Comparison of ENCODE assay signal across 28 mouse cellular contexts in the genomic region with DNA sequence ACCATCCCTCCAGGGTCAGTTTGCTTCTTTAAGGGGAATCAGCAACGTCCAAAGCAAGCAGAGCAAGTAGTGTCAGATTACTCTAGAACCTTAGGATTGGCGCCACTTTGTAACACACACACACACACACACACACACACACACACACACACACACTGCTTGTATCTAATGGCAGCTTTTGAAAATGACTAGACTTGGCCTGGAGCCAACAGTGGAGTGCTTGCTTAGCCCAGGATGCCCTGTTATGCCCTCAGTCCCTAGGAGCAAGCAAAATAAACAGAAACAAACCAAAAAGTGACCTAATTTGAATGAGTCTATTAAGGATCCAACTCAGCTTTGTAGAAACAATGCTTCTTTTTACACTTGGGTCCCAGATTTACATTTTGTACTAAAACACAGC. TPM values are rescaled to one million over a fixed set of nuclear protein-coding genes. Genes with fewer than 3 reads are reported as not detected.
A peak's percentile ranks its signal among the peaks of the same experiment; 100 is the strongest.
DNase-seq lines count a peak whose midpoint lies in the region; ATAC-seq and TF ChIP-seq lines count a peak whose summit lies in the region.
"Had no signal": no experiment of that assay in that cellular context is flagged by ENCODE, and none has a peak within 500 bp of the region (broad histone marks: within the 10 kb centered on the region; RNA-seq: fewer than 3 reads in every experiment).

No protein-coding gene starts in this region.

- H3K36me3 ChIP-seq in limb, embryonic 14.5 days (ENCODE audit: control insufficient read depth, insufficient read depth, low read length), result no peaks in the 10 kb centered on the region
- H3K36me3 ChIP-seq in limb, embryonic 10.5 days, result no peaks in the 10 kb centered on the region
- no peaks in the 10 kb centered on the region for H3K36me3 ChIP-seq in lung, postnatal 0 days (ENCODE audit: insufficient read depth, low read length)
- H3K36me3 ChIP-seq: embryonic facial prominence, embryonic 15.5 days; G1E; heart, embryonic 12.5 days; liver, embryonic 12.5 days; neural tube, embryonic 13.5 days had no signal

- no peak overlapping the region for H3K4me2 ChIP-seq in limb, embryonic 14.5 days (replicated peaks; ENCODE audit: low read depth, low read length, severe bottlenecking)
- no peak overlapping the region for H3K4me2 ChIP-seq in lung, postnatal 0 days (replicated peaks; ENCODE audit: low read depth, low read length)
- H3K4me2 ChIP-seq: embryonic facial prominence, embryonic 15.5 days; heart, embryonic 12.5 days; liver, embryonic 12.5 days; neural tube, embryonic 13.5 days had no signal

- no peaks in the 10 kb centered on the region for H3K4me1 ChIP-seq in limb, embryonic 14.5 days (ENCODE audit: control insufficient read depth, insufficient read depth, low read length)
- H3K4me1 ChIP-seq in limb, embryonic 10.5 days, result no peaks in the 10 kb centered on the region
- no peaks in the 10 kb centered on the region for H3K4me1 ChIP-seq in lung, postnatal 0 days (ENCODE audit: insufficient read depth, low read depth, low read length)
- H3K4me1 ChIP-seq: embryonic facial prominence, embryonic 15.5 days; heart, embryonic 12.5 days; liver, embryonic 12.5 days; neural tube, embryonic 13.5 days had no signal

- no peak overlapping the region for H3K4me3 ChIP-seq in limb, embryonic 14.5 days (replicated peaks; ENCODE audit: low read length)
- no peak overlapping the region for H3K4me3 ChIP-seq in limb, embryonic 10.5 days
- H3K4me3 ChIP-seq in lung, postnatal 0 days (ENCODE audit: low read depth, low read length), result no peak overlapping the region
- H3K4me3 ChIP-seq: embryonic facial prominence, embryonic 15.5 days; heart, embryonic 12.5 days; liver, embryonic 12.5 days; neural tube, embryonic 13.5 days had no signal

- DNase-seq in limb, embryonic 14.5 days (ENCODE audit: low spot score), result peak; percentile 20
- DNase-seq in limb, embryonic 10.5 days (ENCODE audit: low spot score), result no peak
- peak; percentile 56 for DNase-seq in 416B (ENCODE audit: low read depth)
- DNase-seq in brain, embryonic 14.5 days (ENCODE audit: low read depth), result peak; percentile 62
- peak; percentile 68 for DNase-seq in lung, postnatal 0 days (ENCODE audit: low spot score)
- no peak for DNase-seq in layer of hippocampus, adult 9-10 months (ENCODE audit: low spot score)
- no peak for DNase-seq in spleen, adult 18-20 months
- DNase-seq: adrenal gland, adult 8-10 months; cerebellum, adult 18-20 months; kidney, adult 18-20 months; right cerebral cortex, postnatal 4 days; thymus, postnatal 4 days had no signal

- TF ChIP-seq EP300 in lung, postnatal 0 days (IDR thresholded peaks at IDR 0.05), result no peak

- TF ChIP-seq CTCF in brain, embryonic 14.5 days (IDR thresholded peaks at IDR 0.05; ENCODE audit: borderline replicate concordance, extremely low read depth, insufficient read depth, insufficient read length), result no peak
- TF ChIP-seq CTCF in lung, postnatal 0 days (IDR thresholded peaks at IDR 0.05), result no peak

- H3K27me3 ChIP-seq in limb, embryonic 14.5 days (ENCODE audit: control insufficient read depth, insufficient read depth, low read length), result no peaks in the 10 kb centered on the region
- peaks cover 21% of the 10 kb centered on the region for H3K27me3 ChIP-seq in limb, embryonic 10.5 days (ENCODE audit: low read depth, poor library complexity, severe bottlenecking)
- H3K27me3 ChIP-seq in lung, postnatal 0 days (replicated peaks; ENCODE audit: insufficient read depth, low read length), result no peaks in the 10 kb centered on the region
- H3K27me3 ChIP-seq: embryonic facial prominence, embryonic 15.5 days had no signal

- H3K27ac ChIP-seq in limb, embryonic 14.5 days (replicated peaks; ENCODE audit: low read depth, low read length), result no peak overlapping the region
- no peak overlapping the region for H3K27ac ChIP-seq in limb, embryonic 10.5 days
- H3K27ac ChIP-seq in lung, postnatal 0 days (ENCODE audit: low read length), result no peak overlapping the region
- H3K27ac ChIP-seq: embryonic facial prominence, embryonic 15.5 days; liver, embryonic 12.5 days; neural tube, embryonic 13.5 days had no signal

- TF ChIP-seq POLR2A in limb, embryonic 14.5 days (IDR thresholded peaks at IDR 0.05; ENCODE audit: borderline replicate concordance, extremely low read depth, insufficient read depth, insufficient read length), result no peak
- no peak for TF ChIP-seq POLR2A in brain, embryonic 14.5 days (IDR thresholded peaks at IDR 0.05; ENCODE audit: borderline replicate concordance, extremely low read depth, insufficient read depth, insufficient read length, poor library complexity, severe bottlenecking)

- WGBS in limb, embryonic 14.5 days, result 13% methylated on average over 2 of the region's 2 CpGs
- 21% methylated on average over 2 of the region's 2 CpGs for WGBS in limb, embryonic 10.5 days
- 8% methylated on average over 2 of the region's 2 CpGs for WGBS in lung, postnatal 0 days

- no peaks in the 10 kb centered on the region for H3K9me3 ChIP-seq in limb, embryonic 14.5 days (ENCODE audit: control insufficient read depth, low read length)
- no peaks in the 10 kb centered on the region for H3K9me3 ChIP-seq in limb, embryonic 10.5 days (replicated peaks)
- no peaks in the 10 kb centered on the region for H3K9me3 ChIP-seq in lung, postnatal 0 days (ENCODE audit: low read length)
- H3K9me3 ChIP-seq: embryonic facial prominence, embryonic 15.5 days; G1E; liver, embryonic 12.5 days; neural tube, embryonic 13.5 days had no signal

- H3K9ac ChIP-seq in limb, embryonic 14.5 days (ENCODE audit: low read depth, low read length, severe bottlenecking), result no peak overlapping the region
- no peak overlapping the region for H3K9ac ChIP-seq in lung, postnatal 0 days (replicated peaks; ENCODE audit: low read depth)
- H3K9ac ChIP-seq: embryonic facial prominence, embryonic 15.5 days; heart, embryonic 12.5 days; liver, embryonic 12.5 days; neural tube, embryonic 13.5 days had no signal

- no peak for ATAC-seq in limb, embryonic 14.5 days (ENCODE audit: low FRiP score, low read depth)
- peak; percentile 61 for ATAC-seq in lung, postnatal 0 days
- no peak for ATAC-seq in erythroblast, adult 5-6 weeks (replicated peaks; ENCODE audit: low FRiP score, poor library complexity, severe bottlenecking)
- ATAC-seq: CD4-positive, CD25-positive, alpha-beta regulatory T cell, adult 4 months; hindbrain, embryonic 16.5 days; liver, embryonic 12.5 days had no signal

RNA-seq across cellular contexts. Expression of gene Ttc24, which starts 9.7 kb away (rescaled TPM):
- 0.03 TPM in 1 of 2 replicates, not detected in the other for polyA plus RNA-seq in limb, embryonic 14.5 days (2012; rRNA removed)
- not detected in 2 replicates for polyA plus RNA-seq in limb, embryonic 14.5 days (2014; fragmentation: Nextera tagmentation; extraction: Ambion mirVana)
- not detected in 2 replicates for polyA plus RNA-seq in limb, embryonic 10.5 days (2016; fragmentation: Nextera tagmentation; extraction: Ambion mirVana)
- not detected in 2 replicates for polyA plus RNA-seq in brain, embryonic 14.5 days (2012; rRNA removed)
- polyA plus RNA-seq in lung, postnatal 0 days (2015; fragmentation: Nextera tagmentation; extraction: Ambion mirVana), result not detected in 2 replicates
- not detected in 2 replicates for total RNA-seq in erythroblast, adult 5-6 weeks (2015; ENCODE audit: low replicate concordance)
- total RNA-seq in erythroblast, adult 5-6 weeks (2017; ENCODE audit: low replicate concordance), result not detected in 2 replicates
- total RNA-seq: adrenal gland, adult 8-10 months; gastrocnemius, adult 18-20 months; heart, postnatal 25 days; layer of hippocampus, postnatal 14 days; left cerebral cortex, postnatal 36 days; megakaryocyte, adult 5-6 weeks had no signal
- polyA plus RNA-seq: CD4-positive, CD25-positive, alpha-beta regulatory T cell, adult 4 months; cortical plate, adult 2 months; forebrain, embryonic 11.5 days; G1E; heart, embryonic 12.5 days; hindbrain, embryonic 16.5 days; liver, embryonic 12.5 days; neural tube, embryonic 13.5 days had no signal

RNA-seq across cellular contexts. Expression of gene Naxe, which starts 10.1 kb away (rescaled TPM):
- polyA plus RNA-seq in limb, embryonic 14.5 days (2012; rRNA removed), result 101 and 123 TPM in 2 replicates
- 203 and 215 TPM in 2 replicates for polyA plus RNA-seq in limb, embryonic 14.5 days (2014; fragmentation: Nextera tagmentation; extraction: Ambion mirVana)
- 132 and 148 TPM in 2 replicates for polyA plus RNA-seq in limb, embryonic 10.5 days (2016; fragmentation: Nextera tagmentation; extraction: Ambion mirVana)
- 87.8 and 101 TPM in 2 replicates for polyA plus RNA-seq in brain, embryonic 14.5 days (2012; rRNA removed)
- polyA plus RNA-seq in lung, postnatal 0 days (2015; fragmentation: Nextera tagmentation; extraction: Ambion mirVana), result 180 and 186 TPM in 2 replicates
- total RNA-seq in erythroblast, adult 5-6 weeks (2015; ENCODE audit: low replicate concordance), result 8.8 and 14.2 TPM in 2 replicates
- 5.0 and 6.0 TPM in 2 replicates for total RNA-seq in erythroblast, adult 5-6 weeks (2017; ENCODE audit: low replicate concordance)

RNA-seq across cellular contexts. Expression of gene Iqgap3, which starts 13.4 kb away (rescaled TPM):
- 38.8 and 50.5 TPM in 2 replicates for polyA plus RNA-seq in limb, embryonic 14.5 days (2012; rRNA removed)
- 20.0 and 21.0 TPM in 2 replicates for polyA plus RNA-seq in limb, embryonic 14.5 days (2014; fragmentation: Nextera tagmentation; extraction: Ambion mirVana)
- 23.1 and 26.7 TPM in 2 replicates for polyA plus RNA-seq in limb, embryonic 10.5 days (2016; fragmentation: Nextera tagmentation; extraction: Ambion mirVana)
- 10.1 and 17.2 TPM in 2 replicates for polyA plus RNA-seq in brain, embryonic 14.5 days (2012; rRNA removed)
- 0.92 and 1.6 TPM in 2 replicates for polyA plus RNA-seq in lung, postnatal 0 days (2015; fragmentation: Nextera tagmentation; extraction: Ambion mirVana)
- 6.5 and 6.7 TPM in 2 replicates for total RNA-seq in erythroblast, adult 5-6 weeks (2015; ENCODE audit: low replicate concordance)
- total RNA-seq in erythroblast, adult 5-6 weeks (2017; ENCODE audit: low replicate concordance), result 6.8 and 25.6 TPM in 2 replicates

RNA-seq across cellular contexts. Expression of gene Gpatch4, which starts 25.5 kb away (rescaled TPM):
- polyA plus RNA-seq in limb, embryonic 14.5 days (2012; rRNA removed), result 8.3 and 16.2 TPM in 2 replicates
- polyA plus RNA-seq in limb, embryonic 14.5 days (2014; fragmentation: Nextera tagmentation; extraction: Ambion mirVana), result 29.7 and 30.2 TPM in 2 replicates
- 42.4 and 53.4 TPM in 2 replicates for polyA plus RNA-seq in limb, embryonic 10.5 days (2016; fragmentation: Nextera tagmentation; extraction: Ambion mirVana)
- 8.3 and 15.6 TPM in 2 replicates for polyA plus RNA-seq in brain, embryonic 14.5 days (2012; rRNA removed)
- 8.0 and 10.8 TPM in 2 replicates for polyA plus RNA-seq in lung, postnatal 0 days (2015; fragmentation: Nextera tagmentation; extraction: Ambion mirVana)
- 2.9 and 4.6 TPM in 2 replicates for total RNA-seq in erythroblast, adult 5-6 weeks (2015; ENCODE audit: low replicate concordance)
- 4.7 and 7.2 TPM in 2 replicates for total RNA-seq in erythroblast, adult 5-6 weeks (2017; ENCODE audit: low replicate concordance)

RNA-seq across cellular contexts. Expression of gene Hapln2, which starts 41.0 kb away (rescaled TPM):
- polyA plus RNA-seq in limb, embryonic 14.5 days (2012; rRNA removed), result 0.29 and 0.63 TPM in 2 replicates
- polyA plus RNA-seq in limb, embryonic 14.5 days (2014; fragmentation: Nextera tagmentation; extraction: Ambion mirVana), result 0.15 and 0.22 TPM in 2 replicates
- 0.06 TPM in 1 of 2 replicates, not detected in the other for polyA plus RNA-seq in limb, embryonic 10.5 days (2016; fragmentation: Nextera tagmentation; extraction: Ambion mirVana)
- 0.68 and 1.6 TPM in 2 replicates for polyA plus RNA-seq in brain, embryonic 14.5 days (2012; rRNA removed)
- not detected in 2 replicates for polyA plus RNA-seq in lung, postnatal 0 days (2015; fragmentation: Nextera tagmentation; extraction: Ambion mirVana)
- total RNA-seq in erythroblast, adult 5-6 weeks (2015; ENCODE audit: low replicate concordance), result not detected in 2 replicates
- total RNA-seq in erythroblast, adult 5-6 weeks (2017; ENCODE audit: low replicate concordance), result not detected in 2 replicates
- total RNA-seq: adrenal gland, adult 8-10 months; G1E; gastrocnemius, adult 18-20 months; heart, postnatal 25 days; megakaryocyte, adult 5-6 weeks had no signal
- polyA plus RNA-seq: G1E; gonadal fat pad, adult 2 months; liver, embryonic 12.5 days had no signal

Comparison
In these comparisons a context has a peak if more than half of its experiments do, and no peak if none do; other contexts are left out.
1. DNase-seq: peak in limb, embryonic 14.5 days (single experiment), 416B (single experiment), brain, embryonic 14.5 days (single experiment) and lung, postnatal 0 days (single experiment); none in limb, embryonic 10.5 days (single experiment), layer of hippocampus, adult 9-10 months (single experiment) and spleen, adult 18-20 months (0 of 2).